Mouse (Mus musculus): Measurements from ENCODE around the gene Ttbk1. TPM values are rescaled to one million over a fixed set of nuclear protein-coding genes. Genes with fewer than 3 reads are reported as not detected.

The Ttbk1 gene
- polyA plus RNA-seq (2014; fragmentation: Illumina TruSeq; extraction: RNeasy Lipid Tissue Mini Kit (QIAGEN cat#74804)), result 0.11 TPM

GRCm38 (mm10) chr17:46487431-46487830, at the start of gene Ttbk1:
Ttbk1 (minus strand) TSS chr17:46487675.

GRCm38 (mm10) chr17:46496623-46497434, 9.4 kb upstream of the Ttbk1 start, which contains the start of gene Dnph1:
Dnph1 (plus strand) TSS chr17:46496711.

GRCm38 (mm10) chr17:46438298-46438873, 49.1 kb downstream of the Ttbk1 start, which contains the start of gene Slc22a7:
Slc22a7 (minus strand) TSS chr17:46438457.

GRCm38 (mm10) chr17:46428761-46429414, 58.6 kb downstream of the Ttbk1 start, which contains the start of gene Crip3:
Crip3 (plus strand) TSS chr17:46428926.

Other genes with a start within 250 kb of the Ttbk1 start
- gene Polr1c, start 239.6 kb downstream of the Ttbk1 start, polyA plus RNA-seq (2014; fragmentation: Illumina TruSeq; extraction: RNeasy Lipid Tissue Mini Kit (QIAGEN cat#74804)), result 6.1 TPM
- 1.3 TPM for gene Yipf3, start 239.6 kb downstream of the Ttbk1 start, polyA plus RNA-seq (2014; fragmentation: Illumina TruSeq; extraction: RNeasy Lipid Tissue Mini Kit (QIAGEN cat#74804))
- not detected for gene Lrrc73, start 234.1 kb downstream of the Ttbk1 start, polyA plus RNA-seq (2014; fragmentation: Illumina TruSeq; extraction: RNeasy Lipid Tissue Mini Kit (QIAGEN cat#74804))
- 0.40 TPM for gene Tjap1, start 204.6 kb downstream of the Ttbk1 start, polyA plus RNA-seq (2014; fragmentation: Illumina TruSeq; extraction: RNeasy Lipid Tissue Mini Kit (QIAGEN cat#74804))
- not detected for gene Dlk2, start 190.3 kb downstream of the Ttbk1 start, polyA plus RNA-seq (2014; fragmentation: Illumina TruSeq; extraction: RNeasy Lipid Tissue Mini Kit (QIAGEN cat#74804))
- not detected for gene Abcc10, start 159.3 kb downstream of the Ttbk1 start, polyA plus RNA-seq (2014; fragmentation: Illumina TruSeq; extraction: RNeasy Lipid Tissue Mini Kit (QIAGEN cat#74804))
- 69.4 TPM for gene Zfp318, start 103.9 kb downstream of the Ttbk1 start, polyA plus RNA-seq (2014; fragmentation: Illumina TruSeq; extraction: RNeasy Lipid Tissue Mini Kit (QIAGEN cat#74804))
- gene Crip3, start 58.7 kb downstream of the Ttbk1 start, polyA plus RNA-seq (2014; fragmentation: Illumina TruSeq; extraction: RNeasy Lipid Tissue Mini Kit (QIAGEN cat#74804)), result not detected
- gene Slc22a7, start 49.2 kb downstream of the Ttbk1 start, polyA plus RNA-seq (2014; fragmentation: Illumina TruSeq; extraction: RNeasy Lipid Tissue Mini Kit (QIAGEN cat#74804)), result not detected
- 7.6 TPM for gene Dnph1, start 9.0 kb upstream of the Ttbk1 start, polyA plus RNA-seq (2014; fragmentation: Illumina TruSeq; extraction: RNeasy Lipid Tissue Mini Kit (QIAGEN cat#74804))
- gene Cul9, start 58.7 kb upstream of the Ttbk1 start, polyA plus RNA-seq (2014; fragmentation: Illumina TruSeq; extraction: RNeasy Lipid Tissue Mini Kit (QIAGEN cat#74804)), result 2.8 TPM
- gene Srf, start 68.5 kb upstream of the Ttbk1 start, polyA plus RNA-seq (2014; fragmentation: Illumina TruSeq; extraction: RNeasy Lipid Tissue Mini Kit (QIAGEN cat#74804)), result 0.34 TPM
- 0.57 TPM for gene Ptk7, start 141.8 kb upstream of the Ttbk1 start, polyA plus RNA-seq (2014; fragmentation: Illumina TruSeq; extraction: RNeasy Lipid Tissue Mini Kit (QIAGEN cat#74804))
- gene Klc4, start 158.3 kb upstream of the Ttbk1 start, polyA plus RNA-seq (2014; fragmentation: Illumina TruSeq; extraction: RNeasy Lipid Tissue Mini Kit (QIAGEN cat#74804)), result not detected
- gene Mrpl2, start 158.6 kb upstream of the Ttbk1 start, polyA plus RNA-seq (2014; fragmentation: Illumina TruSeq; extraction: RNeasy Lipid Tissue Mini Kit (QIAGEN cat#74804)), result 0.83 TPM
- 0.37 TPM for gene Cul7, start 162.7 kb upstream of the Ttbk1 start, polyA plus RNA-seq (2014; fragmentation: Illumina TruSeq; extraction: RNeasy Lipid Tissue Mini Kit (QIAGEN cat#74804))
- gene Rrp36, start 186.7 kb upstream of the Ttbk1 start, polyA plus RNA-seq (2014; fragmentation: Illumina TruSeq; extraction: RNeasy Lipid Tissue Mini Kit (QIAGEN cat#74804)), result 2.2 TPM
- gene Mea1, start 191.1 kb upstream of the Ttbk1 start, polyA plus RNA-seq (2014; fragmentation: Illumina TruSeq; extraction: RNeasy Lipid Tissue Mini Kit (QIAGEN cat#74804)), result 2.4 TPM
- 4.6 TPM for gene Klhdc3, start 193.2 kb upstream of the Ttbk1 start, polyA plus RNA-seq (2014; fragmentation: Illumina TruSeq; extraction: RNeasy Lipid Tissue Mini Kit (QIAGEN cat#74804))
- gene Ppp2r5d, start 217.4 kb upstream of the Ttbk1 start, polyA plus RNA-seq (2014; fragmentation: Illumina TruSeq; extraction: RNeasy Lipid Tissue Mini Kit (QIAGEN cat#74804)), result 9.5 TPM
- 0.46 TPM for gene Pex6, start 223.8 kb upstream of the Ttbk1 start, polyA plus RNA-seq (2014; fragmentation: Illumina TruSeq; extraction: RNeasy Lipid Tissue Mini Kit (QIAGEN cat#74804))
- not detected for gene Gnmt, start 241.5 kb upstream of the Ttbk1 start, polyA plus RNA-seq (2014; fragmentation: Illumina TruSeq; extraction: RNeasy Lipid Tissue Mini Kit (QIAGEN cat#74804))